ENCODE assay signal across 29 mouse cellular contexts in the genomic region with DNA sequence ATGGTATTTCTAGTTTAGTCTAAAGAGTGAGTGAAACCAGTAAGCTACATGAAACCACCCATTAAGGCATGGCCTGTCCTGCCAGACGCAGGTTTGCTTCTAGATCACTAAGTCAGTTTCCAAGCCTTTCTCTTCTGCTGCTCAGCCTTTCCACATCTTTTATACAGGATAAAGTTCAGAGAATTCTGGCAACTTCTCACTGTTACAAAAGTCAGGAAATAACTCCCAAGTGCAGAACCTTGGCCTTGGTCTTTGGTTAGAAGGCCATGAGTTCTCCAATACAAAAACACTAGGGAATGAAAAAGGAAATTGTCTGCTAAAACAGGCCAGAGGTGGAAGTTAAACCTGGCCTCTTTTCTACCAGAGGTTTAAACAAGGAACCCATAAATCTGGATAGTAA. TPM values are rescaled to one million over a fixed set of nuclear protein-coding genes. Genes with fewer than 3 reads are reported as not detected.
"Had no signal": no experiment of that assay in that cellular context is flagged by ENCODE, and none has a peak within 500 bp of the region (broad histone marks: within the 10 kb centered on the region; RNA-seq: fewer than 3 reads in every experiment).

No protein-coding gene starts in this region.

- ATAC-seq: intestine, postnatal 0 days had no signal

- H3K27ac ChIP-seq: layer of hippocampus, adult 2 months; limb, embryonic 10.5 days; limb, embryonic 13.5 days; liver, embryonic 13.5 days; midbrain, embryonic 10.5 days; midbrain, embryonic 13.5 days; neural tube, embryonic 13.5 days; stomach, embryonic 15.5 days had no signal

- H3K9me3 ChIP-seq: limb, embryonic 10.5 days; liver, embryonic 13.5 days; midbrain, embryonic 13.5 days; neural tube, embryonic 13.5 days; stomach, embryonic 15.5 days had no signal

- H3K9ac ChIP-seq: limb, embryonic 13.5 days; liver, embryonic 13.5 days; lung, embryonic 14.5 days; midbrain, embryonic 13.5 days; neural tube, embryonic 13.5 days; stomach, embryonic 15.5 days had no signal

- H3K27me3 ChIP-seq: limb, embryonic 13.5 days; liver, embryonic 13.5 days; megakaryocyte, embryonic 14.5 days; midbrain, embryonic 13.5 days; neural tube, embryonic 13.5 days; stomach, embryonic 15.5 days had no signal

- H3K4me2 ChIP-seq: limb, embryonic 13.5 days; liver, embryonic 13.5 days; lung, embryonic 14.5 days; midbrain, embryonic 13.5 days; neural tube, embryonic 13.5 days; stomach, embryonic 15.5 days had no signal

- H3K4me3 ChIP-seq: limb, embryonic 10.5 days; limb, embryonic 13.5 days; liver, embryonic 13.5 days; megakaryocyte, embryonic 14.5 days; midbrain, embryonic 10.5 days; midbrain, embryonic 13.5 days; myocyte; neural tube, embryonic 13.5 days; stomach, embryonic 15.5 days had no signal

- H3K4me1 ChIP-seq: limb, embryonic 10.5 days; limb, embryonic 13.5 days; midbrain, embryonic 10.5 days; stomach, embryonic 15.5 days had no signal

- DNase-seq: kidney, postnatal 25 days; layer of hippocampus, adult 9-11 months; liver; liver, embryonic 13.5 days; lung, embryonic 14.5 days; retina, postnatal 1 day; right cerebral cortex, postnatal 25 days; spleen, adult 18-20 months; thymus, postnatal 25 days had no signal

RNA-seq across cellular contexts. Expression of gene Olfr1367, which starts 48.5 kb away (rescaled TPM):
- total RNA-seq: layer of hippocampus, adult 2 months; layer of hippocampus, postnatal 25 days; left cerebral cortex, adult 18-20 months; left cerebral cortex, postnatal 25 days; monocyte, adult 5-6 weeks; neutrophil, adult 5-6 weeks had no signal
- polyA plus RNA-seq: intestine, postnatal 0 days; large intestine, adult 2 months; limb, embryonic 10.5 days; limb, embryonic 13.5 days; liver, embryonic 13.5 days; liver, embryonic 16.5 days; lung, embryonic 14.5 days; lung, postnatal 0 days; midbrain, embryonic 10.5 days; midbrain, embryonic 13.5 days; midbrain, embryonic 16.5 days; myocyte; neural tube, embryonic 13.5 days; stomach, embryonic 15.5 days; thymus, postnatal 0 days had no signal
